Mouse (Mus musculus) T-cell, adult 2 months (primary cell): ENCODE measurements around the gene Nkpd1.
"Not testable (repeated sequence)": the region's sequence is repeated elsewhere in the genome, so short reads cannot be mapped to it uniquely, and the experiment has no call there.

ENCODE experiments used
- DNase-seq: peaks from one replicate; pipeline ENCODE4 v3.0.0; 2022; ENCODE audit warnings: low spot score

Nkpd1 gene

GRCm38 (mm10) chr7:19506969-19507611 lies 10.5 kb upstream of the Nkpd1 start:
- DNase-seq = peak; percentile 37

- DNase-seq = no peak
Measured at GRCm38 (mm10) chr7:19507612-19507981, 10.0 kb upstream of the Nkpd1 start.

DNA sequence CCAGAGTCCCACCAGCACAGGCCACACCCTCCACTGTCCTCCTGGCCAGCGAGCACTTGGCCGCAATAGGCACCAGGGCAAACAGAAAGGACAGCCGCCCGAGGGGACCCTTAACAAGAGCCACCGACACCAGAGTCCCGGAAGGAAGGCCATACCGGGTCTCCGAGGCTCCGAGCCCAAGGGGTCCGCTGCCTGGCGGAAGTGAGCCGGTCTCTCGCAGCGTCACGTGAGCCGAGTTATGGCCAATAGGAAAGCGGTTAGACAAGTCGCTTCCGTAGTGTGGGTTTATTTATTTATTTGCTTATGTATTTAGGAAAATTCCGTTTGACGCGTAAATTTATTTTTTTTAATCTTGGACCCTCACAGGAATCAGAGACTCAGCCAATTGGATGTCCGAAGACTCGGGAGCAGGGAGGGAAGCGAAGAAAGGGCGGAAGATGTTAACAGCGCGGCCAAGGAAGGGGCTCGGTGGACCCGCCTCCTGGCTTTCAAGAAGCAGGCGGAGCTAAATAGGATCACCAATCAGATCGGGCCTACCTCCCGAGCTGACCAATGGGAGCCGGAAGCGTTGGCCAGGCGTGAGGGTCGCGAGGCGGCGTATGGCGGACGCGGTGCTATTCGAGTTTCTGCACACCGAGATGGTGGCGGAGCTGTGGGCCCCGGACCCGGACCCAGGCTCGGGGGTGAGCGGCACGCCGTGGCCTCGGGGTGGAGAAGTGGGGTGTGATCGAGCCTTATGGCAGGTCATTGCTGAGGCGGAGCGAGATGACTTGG lies 9.3 kb upstream of the Nkpd1 start, which contains the start of the genes Bloc1s3 and Trappc6a:
Gene Bloc1s3 (minus strand): TSS at position 218 of the 774 bp plus-strand sequence.
Gene Trappc6a (plus strand): TSS at position 246 of the 774 bp plus-strand sequence.
- peak; percentile 84 for DNase-seq

DNA sequence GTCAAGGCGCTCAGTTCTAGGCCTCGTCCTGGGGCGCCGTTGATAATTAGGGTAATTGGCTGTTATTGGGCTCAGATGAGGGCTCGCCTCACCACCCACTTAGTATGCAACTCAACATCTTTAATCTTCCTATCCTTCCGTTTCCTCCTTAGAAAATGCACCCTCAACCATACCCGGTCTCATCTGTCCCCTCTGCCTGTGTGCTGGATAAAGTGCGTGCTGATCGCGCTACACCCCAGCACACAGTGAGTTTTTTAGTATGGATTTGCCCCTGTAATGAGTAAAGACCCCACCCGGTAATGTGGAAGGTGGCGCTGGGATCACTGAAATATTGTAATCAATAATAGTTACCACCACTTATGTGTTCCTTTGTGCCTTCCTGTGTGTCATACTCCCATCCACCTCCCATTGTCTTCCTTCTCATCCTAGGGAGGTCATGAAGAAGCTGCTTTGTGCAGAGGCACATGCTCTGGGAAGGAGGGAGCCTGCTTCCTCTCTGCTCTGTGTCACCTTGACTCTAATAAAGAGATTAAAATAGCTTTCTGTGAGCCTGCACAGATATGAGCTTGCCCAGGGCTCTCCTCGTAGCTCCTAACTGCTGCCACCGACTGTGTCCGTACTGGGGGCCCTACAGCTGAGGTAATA lies 8.6 kb upstream of the Nkpd1 start:
- DNase-seq = no peak

- no peak for DNase-seq
Measured at GRCm38 (mm10) chr7:19509786-19510185, 7.9 kb upstream of the Nkpd1 start.

- not testable (repeated sequence) for DNase-seq
Measured at GRCm38 (mm10) chr7:19511934-19512333, 5.7 kb upstream of the Nkpd1 start.

DNA sequence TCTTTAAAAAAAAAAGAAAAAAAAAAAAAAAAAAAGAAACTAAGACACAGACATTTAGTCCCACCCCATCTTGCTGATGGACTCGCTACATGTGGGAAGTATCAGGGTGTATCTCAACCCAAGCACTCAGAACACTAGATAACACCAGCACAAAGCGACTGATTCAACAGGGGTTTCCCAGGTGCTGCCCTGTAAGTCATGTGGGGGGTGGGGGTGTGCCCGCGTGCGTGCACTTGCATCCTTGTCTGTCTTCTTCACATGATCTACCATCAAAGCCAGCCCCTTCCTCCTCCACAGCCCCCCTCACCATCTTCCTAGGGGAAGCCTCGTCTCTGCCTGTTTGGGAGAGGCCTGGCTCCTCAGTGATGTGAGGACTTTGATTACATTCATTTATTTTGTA lies 5.3 kb upstream of the Nkpd1 start:
- no peak for DNase-seq

DNA sequence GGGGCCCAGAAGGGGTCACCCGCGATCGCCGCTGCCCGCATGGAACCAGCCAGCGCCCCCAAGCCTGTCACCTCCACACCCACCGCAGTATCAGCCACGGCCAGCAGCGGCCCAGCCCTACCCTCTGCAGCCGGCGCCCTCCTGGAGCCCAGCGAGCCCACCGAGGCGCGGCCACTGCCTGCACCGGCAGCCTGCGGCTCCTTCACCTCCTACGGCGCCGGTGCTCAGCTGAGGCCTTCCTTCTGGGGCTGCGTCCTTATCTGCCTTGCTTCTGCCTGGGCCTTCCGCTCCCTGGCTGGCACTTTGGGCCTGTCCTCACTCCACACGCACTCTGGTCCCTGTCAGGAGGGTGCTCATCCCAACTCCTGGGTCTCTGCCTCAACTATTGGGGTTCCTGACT lies 2.4 kb downstream of the Nkpd1 start:
- no peak for DNase-seq

GRCm38 (mm10) chr7:19523017-19523756 lies 5.5 kb downstream of the Nkpd1 start:
- no peak for DNase-seq

DNA sequence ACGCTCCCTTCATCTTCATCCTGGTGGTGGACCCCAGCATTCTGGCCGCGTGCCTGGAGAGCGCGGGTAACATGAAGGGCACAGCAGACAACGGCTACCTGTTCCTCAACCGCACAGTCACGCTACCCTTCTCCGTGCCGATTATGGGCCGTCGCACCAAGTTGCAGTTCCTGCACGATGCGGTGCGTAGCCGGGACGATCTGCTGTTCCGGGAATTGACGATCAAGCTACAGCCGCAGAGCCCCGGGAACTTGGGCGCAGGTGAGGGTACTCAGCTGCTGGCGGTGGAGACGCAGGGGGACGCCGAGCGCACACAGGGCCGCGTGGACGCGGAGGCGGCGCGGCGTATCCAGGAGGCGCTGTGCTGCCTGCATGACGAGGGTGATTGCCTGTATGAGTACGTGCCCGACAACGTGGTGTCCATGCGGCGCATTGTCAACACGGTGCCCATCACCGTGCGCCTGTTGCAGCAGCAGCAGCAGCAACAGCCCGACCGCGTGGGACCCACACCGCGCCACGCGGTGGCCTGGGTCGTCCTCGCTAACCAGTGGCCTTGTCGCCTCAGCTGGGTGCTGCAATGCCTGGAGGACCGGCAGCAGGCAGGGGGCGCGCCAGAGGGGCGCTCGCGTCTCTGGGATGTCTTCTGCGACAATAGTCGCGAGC lies 6.2 kb downstream of the Nkpd1 start:
- peak; percentile 16 for DNase-seq

DNA sequence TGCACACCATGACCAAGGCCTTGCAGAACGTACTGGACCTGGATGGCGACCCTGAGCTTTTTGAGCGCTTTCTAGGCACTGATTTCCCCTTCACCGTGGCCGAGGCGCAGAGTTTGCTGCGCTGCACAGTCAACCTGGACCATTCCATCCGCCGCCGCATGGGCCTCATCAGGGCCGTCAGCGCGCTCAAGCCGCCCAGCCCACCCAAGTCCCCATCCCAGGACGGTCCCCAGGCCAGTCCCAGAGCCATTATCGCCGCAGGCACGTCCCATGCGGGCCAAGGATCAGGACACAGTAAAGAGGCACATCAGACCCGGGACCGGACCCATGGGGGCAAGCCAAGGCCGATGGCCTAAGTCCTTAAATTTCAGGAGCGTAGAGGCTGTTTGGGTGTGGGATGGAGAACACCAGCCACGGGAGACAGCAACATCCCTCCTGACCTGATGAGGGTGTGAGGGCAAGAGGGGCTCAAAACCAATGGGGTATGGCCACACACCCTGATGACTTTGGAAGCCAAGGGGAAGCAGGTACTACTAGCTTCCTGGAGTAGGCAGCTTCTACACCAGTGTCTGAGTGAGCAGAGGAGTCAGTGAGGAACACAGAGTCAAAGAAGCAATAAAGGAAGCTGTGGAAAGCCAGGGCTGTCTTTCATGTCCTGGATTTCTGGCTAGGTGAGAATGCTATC lies 6.9 kb downstream of the Nkpd1 start:
- no peak for DNase-seq

- DNase-seq = no peak
Measured at GRCm38 (mm10) chr7:19525105-19525481, 7.5 kb downstream of the Nkpd1 start.

- DNase-seq = no peak
Measured at GRCm38 (mm10) chr7:19531077-19531476, 13.4 kb downstream of the Nkpd1 start.

GRCm38 (mm10) chr7:19532240-19532639 lies 14.6 kb downstream of the Nkpd1 start:
- DNase-seq = no peak

- no peak for DNase-seq
Measured at GRCm38 (mm10) chr7:19534676-19535075, 17.0 kb downstream of the Nkpd1 start.

DNA sequence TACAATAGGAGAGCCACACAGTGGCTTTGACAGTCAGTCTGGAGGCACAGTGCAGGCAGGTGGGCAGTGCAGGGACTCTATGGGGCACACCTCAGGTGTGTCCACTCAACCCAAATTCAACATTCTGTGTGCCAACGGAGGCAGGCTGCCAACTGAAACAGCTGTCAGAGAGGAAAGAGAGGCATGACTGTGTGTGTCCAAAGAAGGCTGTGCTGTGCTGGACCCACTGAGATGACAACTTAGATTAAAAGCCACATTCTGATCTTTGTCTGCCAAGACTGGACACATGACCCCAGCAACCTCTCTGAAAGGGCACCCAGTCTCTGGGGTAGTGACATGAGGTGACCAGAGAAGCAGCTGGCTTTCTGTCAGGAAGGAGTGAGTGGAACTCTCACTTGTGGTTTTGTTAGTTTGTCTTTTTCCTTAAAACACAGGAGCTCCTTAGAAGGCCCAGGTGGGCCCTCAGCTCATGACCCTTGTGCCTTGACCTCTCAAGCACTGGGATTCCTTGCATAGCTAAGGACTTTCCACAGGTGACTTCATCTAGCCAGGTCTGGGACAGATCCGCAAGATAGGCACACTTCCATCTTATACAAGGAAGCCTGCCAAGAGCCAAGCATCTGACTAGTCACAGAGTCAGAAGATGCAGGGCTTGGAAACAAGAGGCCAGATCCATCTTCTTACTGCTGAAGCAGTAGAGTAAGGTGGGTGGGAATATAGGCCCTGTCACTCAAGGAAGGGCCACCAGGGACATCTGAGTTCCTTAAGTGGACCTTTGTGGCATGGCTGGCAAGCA lies 23.3 kb downstream of the Nkpd1 start:
- DNase-seq = no peak

GRCm38 (mm10) chr7:19541681-19542154 lies 24.1 kb downstream of the Nkpd1 start:
- no peak for DNase-seq

DNA sequence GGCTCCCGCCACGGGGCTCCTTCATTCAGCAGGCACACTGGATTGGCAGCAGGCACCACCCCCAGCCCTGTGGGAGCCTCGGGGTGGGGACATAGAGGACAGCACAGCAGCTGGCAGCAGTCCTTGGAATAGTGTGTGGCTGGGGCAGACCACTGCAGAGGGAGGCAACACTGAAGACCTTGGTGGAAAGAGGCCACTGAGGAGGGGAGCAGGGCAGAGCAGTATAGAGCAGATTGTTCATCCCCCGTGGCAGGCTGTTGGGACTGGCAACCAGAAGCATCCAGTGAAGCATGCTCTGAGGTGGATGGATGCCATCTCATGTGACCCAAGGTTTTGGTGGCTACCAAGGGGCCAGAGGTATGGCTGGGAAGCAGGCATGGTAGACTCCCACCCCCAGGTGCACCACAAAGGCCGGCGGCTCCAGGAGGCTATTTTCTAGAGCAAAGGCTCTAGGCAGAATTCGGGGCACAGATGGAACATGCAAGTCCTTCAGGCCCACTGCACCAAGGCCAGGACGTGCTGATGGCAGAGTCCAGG lies 24.6 kb downstream of the Nkpd1 start:
- DNase-seq = no peak

GRCm38 (mm10) chr7:19543584-19543983 lies 25.9 kb downstream of the Nkpd1 start:
- DNase-seq = peak; percentile 66

- DNase-seq = no peak
Measured at GRCm38 (mm10) chr7:19546007-19546406, 28.4 kb downstream of the Nkpd1 start.
